Mouse (Mus musculus) kidney, embryonic 15.5 days (tissue): Measurements from ENCODE around the gene Atp1b2. TPM values are rescaled to one million over a fixed set of nuclear protein-coding genes. Genes with fewer than 3 reads are reported as not detected.
"Not testable (repeated sequence)": the region's sequence is repeated elsewhere in the genome, so short reads cannot be mapped to it uniquely, and the experiment has no call there.

ENCODE experiments used
- ATAC-seq: fragments of 200-750 bp; cut with Nextera tagmentation; replicated peaks from 2 replicates; pipeline ENCODE4 v1.8.0; 2017; ENCODE audit warnings: moderate TSS enrichment; ENCODE audit not compliant: low FRiP score
- H3K27ac ChIP-seq: fragments of 300-500 bp; sonication (generic); 2 replicates; pipeline ENCODE4 v1.5.1; 2015; ENCODE audit warnings: mild to moderate bottlenecking, inconsistent platforms
- H3K27me3 ChIP-seq: fragments of 300-500 bp; sonication (generic); 2 replicates; pipeline ENCODE4 v1.6.1; 2015; ENCODE audit warnings: inconsistent platforms
- H3K36me3 ChIP-seq: fragments of 300-500 bp; sonication (generic); 2 replicates; pipeline ENCODE4 v1.6.1; 2015; ENCODE audit warnings: inconsistent platforms
- H3K4me1 ChIP-seq: fragments of 300-500 bp; sonication (generic); 2 replicates; pipeline ENCODE4 v1.6.1; 2015; ENCODE audit warnings: inconsistent platforms
- H3K4me2 ChIP-seq: fragments of 300-500 bp; sonication (generic); 2 replicates; pipeline ENCODE4 v1.6.1; 2015; ENCODE audit warnings: moderate library complexity, mild to moderate bottlenecking, inconsistent platforms
- H3K4me3 ChIP-seq: fragments of 300-500 bp; sonication (generic); replicated peaks from 2 replicates; pipeline ENCODE4 v1.5.1; 2015; ENCODE audit warnings: mild to moderate bottlenecking, inconsistent platforms
- H3K9ac ChIP-seq: fragments of 300-500 bp; sonication (generic); 2 replicates; pipeline ENCODE4 v1.6.1; 2015; ENCODE audit warnings: mild to moderate bottlenecking, inconsistent platforms
- H3K9me3 ChIP-seq: fragments of 300-500 bp; sonication (generic); replicated peaks from 2 replicates; pipeline ENCODE4 v1.6.1; 2016; ENCODE audit warnings: inconsistent platforms
- WGBS: fragments of 180-500 bp; shearing (Covaris S2); methylation state at CpG from one replicate; pipeline ENCODE4 v1.1.7; 2015; ENCODE audit warnings: mixed read lengths; 5-methylcytosine and 5-hydroxymethylcytosine counted together
- polyA plus RNA-seq: library from polyadenylated mRNA; unstranded; fragments of >200 nt; fragmentation: Nextera tagmentation; extraction: Ambion mirVana; gene quantifications from 2 replicates; pipeline ENCODE4 v1.2.1, GENCODE M21; 2015

Gene Atp1b2
- 11.2 and 13.5 TPM in 2 replicates for polyA plus RNA-seq

DNA sequence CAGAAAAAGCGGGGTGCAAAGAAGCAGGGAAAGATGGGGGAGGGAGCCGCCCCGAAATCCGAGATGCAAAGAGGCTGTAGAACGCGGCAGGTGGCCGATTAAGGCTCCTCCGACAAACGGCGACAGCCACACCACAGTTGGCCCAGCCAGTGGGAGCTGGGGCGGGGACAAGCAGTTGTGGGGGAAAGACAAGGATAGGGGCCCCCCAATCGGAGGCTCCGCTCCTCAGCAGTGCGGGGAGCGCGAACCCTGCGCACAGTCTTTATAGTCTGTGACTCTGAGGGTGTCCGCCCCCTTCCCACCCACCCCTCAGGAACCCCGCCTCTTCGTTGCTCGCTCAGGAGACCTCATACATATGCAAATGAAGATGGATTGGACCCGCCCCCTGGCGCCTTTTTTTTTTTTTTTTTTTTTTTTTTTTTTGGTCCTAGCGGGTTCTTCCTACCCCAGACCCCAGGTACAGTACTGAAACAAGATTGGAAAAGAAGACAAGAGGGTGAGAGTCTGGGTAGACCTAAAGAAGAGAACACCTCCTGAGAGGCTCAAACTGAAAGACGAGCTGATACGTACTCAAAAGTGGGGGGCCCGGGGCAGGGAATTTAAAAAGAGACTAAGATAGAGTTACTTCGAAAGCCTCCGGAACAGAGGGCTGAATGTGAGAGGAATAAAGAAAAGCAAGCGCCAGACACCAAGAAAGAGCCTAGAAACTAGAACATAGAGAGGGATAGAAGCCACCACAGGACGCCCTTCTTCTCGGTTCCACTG, at the start of gene Atp1b2:
TSS of gene Atp1b2 (minus strand) at position 217 of the 765 bp plus-strand sequence.
- ATAC-seq: peak; percentile 87
- no peaks in the 10 kb centered on the region for H3K9me3 ChIP-seq
- peaks cover 44% of the 10 kb centered on the region for H3K4me1 ChIP-seq
- peak within 1 kb of the TSS; percentile 60 for H3K4me3 ChIP-seq
- H3K9ac ChIP-seq: peak within 1 kb of the TSS; percentile 57
- H3K27me3 ChIP-seq: peaks cover 22% of the 10 kb centered on the region
- peak within 1 kb of the TSS; percentile 98 for H3K4me2 ChIP-seq
- no peaks in the 10 kb centered on the region for H3K36me3 ChIP-seq
- WGBS: 2% methylated on average over 32 of the region's 32 CpGs
- peak within 1 kb of the TSS; percentile 69 for H3K27ac ChIP-seq

DNA sequence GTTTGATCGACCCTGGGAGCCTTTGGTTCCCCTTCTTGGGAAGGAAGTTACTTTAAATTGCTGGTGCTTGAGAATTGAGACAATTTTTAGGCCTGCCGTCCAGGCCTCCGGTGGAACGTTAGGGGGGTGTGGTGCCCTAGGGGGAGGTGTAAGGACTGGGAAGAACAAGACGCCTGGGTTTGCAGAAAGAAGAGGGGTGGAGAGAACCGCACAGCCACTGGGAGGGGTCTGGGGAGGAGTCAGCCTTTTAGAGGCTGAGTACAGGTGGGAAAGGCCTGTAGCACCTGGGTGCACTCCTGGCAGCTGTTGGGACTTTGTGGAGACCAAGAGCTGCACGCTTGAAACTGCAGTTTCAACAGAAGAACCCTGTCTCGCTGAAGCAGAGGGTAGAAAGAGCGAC, 49.0 kb upstream of the Atp1b2 start:
- H3K27ac ChIP-seq: peak overlapping the region; percentile 76
- H3K9ac ChIP-seq: no peak overlapping the region
- no peaks in the 10 kb centered on the region for H3K27me3 ChIP-seq
- H3K4me1 ChIP-seq: peaks cover 32% of the 10 kb centered on the region
- H3K4me3 ChIP-seq: no peak overlapping the region
- no peaks in the 10 kb centered on the region for H3K9me3 ChIP-seq
- WGBS: 32% methylated on average over 9 of the region's 9 CpGs
- H3K36me3 ChIP-seq: peaks cover 88% of the 10 kb centered on the region
- ATAC-seq: no peak
- no peak overlapping the region for H3K4me2 ChIP-seq

DNA sequence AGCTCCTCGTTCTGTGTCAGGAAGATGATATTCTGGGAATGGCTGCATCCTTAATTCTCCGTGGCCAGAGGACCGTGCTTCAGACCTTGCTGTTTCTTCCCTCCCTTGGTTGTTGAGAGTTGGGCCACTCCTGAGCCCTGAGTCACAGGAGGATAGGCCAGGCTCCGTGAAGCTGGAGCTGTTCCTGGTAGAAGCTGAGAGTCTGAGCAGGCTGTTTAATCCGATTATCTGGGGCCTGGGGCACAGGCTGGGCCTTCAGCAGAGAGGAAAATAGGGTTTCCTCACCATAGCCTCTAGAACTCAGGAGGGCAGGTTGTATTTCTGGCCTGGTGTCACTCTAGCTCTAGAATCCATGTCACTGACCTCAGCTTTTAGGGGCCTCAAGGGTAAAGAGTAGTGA, 47.7 kb upstream of the Atp1b2 start:
- Histone ChIP-seq H3K9ac (no peak overlapping the region), H3K4me3 (no peak overlapping the region), H3K27me3 (no peaks in the 10 kb centered on the region), H3K4me1 (peaks cover 32% of the 10 kb centered on the region), H3K4me2 (no peak overlapping the region), H3K27ac (peak overlapping the region; percentile 32; the same call in 1 of the 2 replicates), H3K36me3 (peaks cover 90% of the 10 kb centered on the region), H3K9me3 (no peaks in the 10 kb centered on the region)
- 78% methylated on average over 5 of the region's 5 CpGs for WGBS
- ATAC-seq: no peak

DNA sequence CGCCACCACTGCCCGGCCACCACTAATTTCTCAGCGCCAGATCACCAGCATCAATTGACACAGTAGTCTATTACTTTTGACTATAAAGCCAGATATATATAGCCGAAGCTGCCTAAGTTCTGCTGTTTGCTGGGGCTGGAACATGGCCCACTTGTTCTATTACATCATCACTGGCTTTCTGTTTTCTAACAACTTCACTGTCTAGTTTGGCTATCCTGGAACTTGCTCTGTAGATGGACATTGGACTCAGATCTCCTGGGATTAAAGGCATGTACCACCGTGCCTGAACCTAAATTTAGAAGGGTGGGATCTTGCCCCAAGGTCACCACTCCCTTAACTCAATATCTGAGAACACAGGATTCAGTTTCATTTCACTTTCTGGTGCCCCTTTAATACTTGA, 40.1 kb upstream of the Atp1b2 start:
- 88% methylated on average over 5 of the region's 5 CpGs for WGBS
- ATAC-seq: no peak

DNA sequence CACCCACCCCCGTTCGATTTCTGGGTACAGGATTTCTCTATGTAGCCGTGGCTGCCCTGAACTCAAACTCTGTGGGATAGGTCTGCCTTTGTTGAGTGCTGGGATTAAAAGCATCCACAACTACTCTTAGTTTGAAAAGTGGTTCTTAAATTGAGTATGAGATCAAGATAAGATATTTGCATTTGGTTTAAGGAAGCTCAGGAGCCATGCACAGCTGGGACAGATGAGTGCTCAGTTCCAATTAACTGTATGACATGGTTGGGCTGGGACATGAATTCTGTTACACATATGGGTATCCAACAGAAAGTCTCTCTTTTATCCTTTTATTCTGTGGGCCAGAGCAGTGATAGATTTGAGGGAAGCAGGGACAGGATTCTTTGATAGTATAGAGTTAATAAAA, 29.7 kb upstream of the Atp1b2 start:
- H3K36me3 ChIP-seq: peaks cover 33% of the 10 kb centered on the region
- H3K4me3 ChIP-seq: 0 out of 2 replicates have a peak overlapping the region, but pooled peaks have one; percentile 1
- WGBS: 86% methylated on average over 3 of the region's 3 CpGs
- peak overlapping the region; percentile 70 for H3K4me2 ChIP-seq
- H3K9ac ChIP-seq: no peak overlapping the region
- no peak overlapping the region for H3K27ac ChIP-seq
- no peaks in the 10 kb centered on the region for H3K9me3 ChIP-seq
- H3K27me3 ChIP-seq: no peaks in the 10 kb centered on the region
- no peak for ATAC-seq
- peaks cover 28% of the 10 kb centered on the region for H3K4me1 ChIP-seq

More for the DNA sequence above, 40.1 kb upstream of the Atp1b2 start:
- peaks cover 99% of the 10 kb centered on the region for H3K36me3 ChIP-seq
- H3K27me3 ChIP-seq: no peaks in the 10 kb centered on the region
- H3K4me3 ChIP-seq: no peak overlapping the region
- H3K4me1 ChIP-seq: no peaks in the 10 kb centered on the region
- no peak overlapping the region for H3K4me2 ChIP-seq
- H3K9ac ChIP-seq: no peak overlapping the region
- H3K27ac ChIP-seq: no peak overlapping the region
- no peaks in the 10 kb centered on the region for H3K9me3 ChIP-seq

DNA sequence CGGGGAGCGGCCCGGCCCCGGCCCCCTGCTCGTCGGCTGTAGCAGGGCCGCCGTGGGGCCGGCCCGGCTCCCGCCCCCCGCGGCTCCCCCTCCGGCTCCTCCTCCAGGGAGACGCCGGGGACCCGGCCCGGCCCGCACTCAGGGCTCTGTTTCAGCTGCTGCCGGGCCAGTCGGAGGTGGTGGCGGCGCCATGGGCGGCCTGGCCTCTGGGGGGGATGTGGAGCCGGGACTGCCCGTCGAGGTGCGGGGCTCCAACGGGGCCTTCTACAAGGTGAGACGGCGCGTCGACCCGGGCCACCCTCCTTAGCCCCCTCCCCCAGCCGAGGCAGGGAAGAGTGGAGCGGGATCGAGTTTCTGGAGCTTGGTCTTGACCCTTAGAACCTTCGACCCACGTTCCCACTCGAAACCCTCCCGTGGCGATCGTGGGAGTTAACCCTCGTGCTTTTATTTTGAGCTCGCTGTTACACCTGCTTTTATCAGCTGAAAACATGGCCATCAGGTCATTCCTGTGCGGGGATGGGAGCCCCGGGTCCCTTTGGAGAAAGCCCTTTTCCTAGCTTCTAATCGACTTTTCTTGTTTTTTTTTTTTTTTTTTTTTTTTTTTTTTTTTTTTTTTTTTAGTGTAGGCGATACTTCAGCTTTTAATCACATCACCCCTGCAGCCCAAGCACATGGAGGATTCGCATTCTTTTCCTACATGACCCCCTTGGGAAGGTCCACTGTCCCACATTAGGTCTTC, 27.6 kb upstream of the Atp1b2 start:
- Histone ChIP-seq H3K27ac (peak overlapping the region; percentile 98), H3K4me2 (peak overlapping the region; percentile 70), H3K9ac (peak overlapping the region; percentile 99), H3K27me3 (no peaks in the 10 kb centered on the region), H3K4me3 (peak overlapping the region; percentile 99), H3K4me1 (peaks cover 30% of the 10 kb centered on the region), H3K9me3 (no peaks in the 10 kb centered on the region), H3K36me3 (peaks cover 15% of the 10 kb centered on the region)
- peak; percentile 68 for ATAC-seq
- under 1% methylated on average over 40 of the region's 50 CpGs for WGBS

DNA sequence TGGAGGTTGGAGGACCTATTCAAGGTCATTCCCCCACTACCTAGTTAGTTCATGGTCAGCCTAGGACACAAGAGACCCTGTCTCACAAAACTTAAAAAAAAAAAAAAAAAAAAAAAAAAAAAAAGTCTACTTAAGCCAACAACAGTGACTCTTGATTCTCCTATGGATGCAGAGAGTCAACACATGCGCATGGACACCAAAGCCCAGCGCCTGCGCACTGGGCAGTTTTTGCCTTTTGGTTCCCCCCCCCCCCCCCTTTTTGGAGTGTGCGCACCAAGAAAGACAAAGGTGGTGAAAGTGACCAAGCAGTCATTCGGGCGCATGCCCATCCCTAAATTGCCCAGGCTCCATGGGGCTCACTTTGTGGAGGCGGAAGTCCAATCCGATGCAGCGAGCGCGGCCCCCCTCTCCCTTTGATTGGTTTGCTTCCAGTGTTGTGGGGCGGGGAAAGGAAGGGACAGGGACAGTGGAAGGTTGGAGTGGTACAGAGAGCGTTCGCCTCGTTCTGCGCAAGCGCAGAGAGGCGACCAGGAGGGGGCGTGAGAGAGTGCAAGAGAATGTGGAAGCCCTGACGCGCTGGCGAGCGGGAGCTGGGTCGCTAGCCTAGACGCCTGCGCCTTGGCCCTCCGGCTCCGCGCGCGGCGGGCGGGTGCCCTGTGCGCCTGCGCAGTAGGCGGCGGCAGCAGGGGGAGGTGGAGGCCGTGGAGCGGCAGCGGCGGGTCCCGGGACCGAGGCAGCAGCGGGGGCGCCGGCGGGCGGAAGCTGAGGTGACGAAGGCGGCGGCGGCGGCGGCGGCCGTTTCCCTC, 26.7 kb upstream of the Atp1b2 start, which contains the start of gene Fxr2:
TSS of gene Fxr2 (plus strand) at position 707 of the 806 bp plus-strand sequence.
- Histone ChIP-seq H3K9ac (peak within 1 kb of the TSS; percentile 99), H3K4me1 (peaks cover 30% of the 10 kb centered on the region), H3K27me3 (no peaks in the 10 kb centered on the region), H3K9me3 (no peaks in the 10 kb centered on the region), H3K4me2 (peak within 1 kb of the TSS; percentile 70), H3K4me3 (peak within 1 kb of the TSS; percentile 99), H3K27ac (peak within 1 kb of the TSS; percentile 98), H3K36me3 (peaks cover 8% of the 10 kb centered on the region)
- under 1% methylated on average over 56 of the region's 56 CpGs for WGBS
- peak; percentile 98 for ATAC-seq

DNA sequence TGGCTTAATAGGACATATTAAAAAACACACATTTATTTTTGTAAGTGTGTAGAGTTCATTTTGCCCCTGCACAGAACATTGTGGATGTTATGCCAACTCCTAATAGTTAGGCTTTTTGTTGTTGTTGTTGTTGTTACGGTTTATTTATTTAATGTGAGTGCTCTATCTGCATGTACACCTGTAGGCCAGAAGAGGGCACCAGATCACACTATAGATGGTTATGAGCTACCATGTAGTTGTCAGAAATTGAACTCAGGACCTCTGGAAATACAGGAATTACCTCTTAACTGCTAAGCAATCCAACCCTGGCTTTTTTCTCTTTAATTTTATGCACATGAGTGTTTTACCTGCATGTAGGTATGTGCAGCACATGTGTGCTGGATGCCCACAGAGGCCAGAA, 24.1 kb upstream of the Atp1b2 start:
- WGBS: 70% methylated on average over 1 of the region's 1 CpGs
- Histone ChIP-seq H3K27me3 (no peaks in the 10 kb centered on the region), H3K4me3 (no peak overlapping the region), H3K36me3 (no peaks in the 10 kb centered on the region), H3K9ac (no peak overlapping the region), H3K4me2 (no peak overlapping the region), H3K4me1 (peaks cover 17% of the 10 kb centered on the region), H3K27ac (no peak overlapping the region), H3K9me3 (no peaks in the 10 kb centered on the region)
- ATAC-seq: no peak

DNA sequence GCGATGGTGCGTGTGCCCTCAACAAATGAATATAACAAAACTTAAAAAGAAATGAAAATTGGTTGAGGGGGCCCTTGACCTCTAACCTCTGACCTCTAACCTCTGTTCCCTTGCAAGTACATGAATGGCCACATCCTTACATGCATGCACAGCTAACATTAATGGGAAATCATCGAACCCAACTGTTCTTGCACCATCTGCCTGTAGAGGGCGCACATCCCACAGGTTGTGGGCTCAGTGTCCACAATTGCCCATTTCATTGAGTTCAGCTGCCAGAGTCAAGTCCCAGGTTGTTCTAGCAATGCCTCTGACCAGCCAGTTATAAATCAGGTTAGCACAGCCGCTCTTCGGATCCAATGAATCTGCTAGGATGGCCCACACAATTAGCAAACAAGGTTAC, 22.5 kb upstream of the Atp1b2 start:
- no peak overlapping the region for H3K4me2 ChIP-seq
- WGBS: 35% methylated on average over 6 of the region's 6 CpGs
- H3K4me3 ChIP-seq: no peak overlapping the region
- H3K27me3 ChIP-seq: no peaks in the 10 kb centered on the region
- H3K36me3 ChIP-seq: no peaks in the 10 kb centered on the region
- no peak overlapping the region for H3K27ac ChIP-seq
- peaks cover 5% of the 10 kb centered on the region; the same call in 1 of the 2 replicates for H3K4me1 ChIP-seq
- ATAC-seq: no peak
- no peaks in the 10 kb centered on the region for H3K9me3 ChIP-seq
- no peak overlapping the region for H3K9ac ChIP-seq

DNA sequence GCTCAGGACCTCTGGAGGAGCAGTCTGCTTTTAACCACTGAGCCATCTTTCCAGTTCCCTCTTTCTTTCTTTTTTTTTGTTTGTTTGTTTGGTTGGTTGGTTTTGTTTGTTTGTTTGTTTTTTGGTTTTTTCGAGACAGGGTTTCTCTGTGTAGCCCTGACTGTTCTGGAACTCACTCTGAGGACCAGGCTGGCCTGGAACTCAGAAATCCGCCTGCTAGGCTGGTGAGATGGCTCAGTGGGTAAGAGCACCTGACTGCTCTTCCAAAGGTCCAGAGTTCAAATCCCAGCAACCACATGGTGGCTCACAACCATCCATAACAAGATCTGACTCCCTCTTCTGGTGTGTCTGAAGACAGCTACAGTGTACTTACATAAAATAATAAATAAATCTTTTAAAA, 18.6 kb upstream of the Atp1b2 start:
- H3K27me3 ChIP-seq, H3K36me3 ChIP-seq, ATAC-seq, H3K9ac ChIP-seq, H3K4me3 ChIP-seq, H3K4me2 ChIP-seq, H3K9me3 ChIP-seq, H3K27ac ChIP-seq: not testable (repeated sequence)
- H3K4me1 ChIP-seq: peaks cover 11% of the 10 kb centered on the region
- WGBS: 86% methylated on average over 2 of the region's 2 CpGs

DNA sequence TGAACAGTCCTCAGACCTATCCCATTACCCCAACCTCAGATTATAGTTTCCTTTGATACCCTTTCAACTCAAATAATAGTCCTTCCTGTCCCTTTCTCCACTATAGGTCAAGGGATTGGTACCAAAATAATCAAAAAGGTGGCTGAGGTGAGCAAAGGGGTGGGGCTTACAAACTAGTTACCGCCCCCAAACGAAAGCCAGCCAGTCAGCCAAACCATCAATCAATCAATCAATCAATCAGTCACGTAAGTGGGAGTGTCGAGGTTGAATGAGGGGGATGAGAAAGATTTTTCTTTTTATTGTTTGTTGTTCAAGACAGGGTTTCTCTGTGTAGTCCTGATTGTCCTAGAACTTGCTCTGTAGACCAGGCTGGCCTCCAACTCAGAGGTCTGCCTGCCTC, 17.3 kb upstream of the Atp1b2 start:
- Histone ChIP-seq H3K9ac (no peak overlapping the region; the same call in 1 of the 2 replicates), H3K27ac (no peak overlapping the region)

More for the DNA sequence above, 17.3 kb upstream of the Atp1b2 start:
- Histone ChIP-seq H3K36me3 (no peaks in the 10 kb centered on the region), H3K4me1 (peaks cover 9% of the 10 kb centered on the region), H3K4me3 (peak overlapping the region; percentile 65), H3K4me2 (peak overlapping the region; percentile 83), H3K9me3 (no peaks in the 10 kb centered on the region), H3K27me3 (no peaks in the 10 kb centered on the region)
- WGBS: 67% methylated on average over 4 of the region's 4 CpGs
- ATAC-seq: no peak
